Mouse (Mus musculus) cortical plate, adult 2 months (tissue): ENCODE measurements around the gene Gbx2. TPM values are rescaled to one million over a fixed set of nuclear protein-coding genes. Genes with fewer than 3 reads are reported as not detected.

ENCODE experiments used
- H3K27ac ChIP-seq: fragments of 200-500 bp; 2 replicates; pipeline ENCODE4 v1.5.1; 2012; ENCODE audit warnings: low read length, control low read depth, inconsistent platforms; ENCODE audit not compliant: insufficient read depth
- H3K4me1 ChIP-seq: fragments of 200-500 bp; 2 replicates; pipeline ENCODE4 v1.6.1; 2011; ENCODE audit warnings: low read length; ENCODE audit not compliant: control insufficient read depth, insufficient read depth
- H3K4me3 ChIP-seq: fragments of 200-500 bp; 2 replicates; pipeline ENCODE4 v1.5.1; 2011; ENCODE audit warnings: mild to moderate bottlenecking, low read length, control low read depth; ENCODE audit not compliant: insufficient read depth
- CTCF ChIP-seq: fragments of 200-500 bp; IDR thresholded peaks from 2 replicates; pipeline ENCODE4 v1.5.1; 2011; ENCODE audit warnings: mild to moderate bottlenecking, control low read depth, low read length; ENCODE audit not compliant: insufficient read depth; ENCODE audit errors: extremely low read depth
- POLR2A ChIP-seq: fragments of 200-500 bp; IDR thresholded peaks from 2 replicates; pipeline ENCODE4 v1.6.1; 2011; ENCODE audit warnings: mild to moderate bottlenecking, low read length, control low read depth; ENCODE audit not compliant: insufficient read depth; ENCODE audit errors: extremely low read depth
- polyA plus RNA-seq: library from polyadenylated mRNA; depleted of rRNA; stranded (reverse); fragments of >200 nt; gene quantifications from 2 replicates; pipeline ENCODE4 v1.2.3, GENCODE M21; 2012; rRNA removed

The Gbx2 gene
- 0.13 TPM in 1 of 2 replicates, not detected in the other for polyA plus RNA-seq

GRCm38 (mm10) chr1:89931120-89931519 is at the start of gene Gbx2:
TSS of gene Gbx2 (minus strand) at chr1:89931179.
- Histone ChIP-seq H3K27ac (no peak within 1 kb of the TSS), H3K4me1 (no peaks in the 10 kb centered on the region), H3K4me3 (no peak within 1 kb of the TSS)
- TF ChIP-seq POLR2A = no peak
- no peak for TF ChIP-seq CTCF

GRCm38 (mm10) chr1:89977261-89977660 is 46.3 kb upstream of the Gbx2 start:
- TF ChIP-seq CTCF = no peak

GRCm38 (mm10) chr1:89976411-89976810 is 45.4 kb upstream of the Gbx2 start:
- Histone ChIP-seq H3K4me3 (no peak overlapping the region), H3K27ac (no peak overlapping the region), H3K4me1 (no peaks in the 10 kb centered on the region)
- TF ChIP-seq POLR2A = no peak
- TF ChIP-seq CTCF = no peak

More at GRCm38 (mm10) chr1:89977261-89977660, 46.3 kb upstream of the Gbx2 start:
- no peaks in the 10 kb centered on the region for H3K4me1 ChIP-seq
- no peak overlapping the region for H3K27ac ChIP-seq
- no peak overlapping the region for H3K4me3 ChIP-seq

DNA sequence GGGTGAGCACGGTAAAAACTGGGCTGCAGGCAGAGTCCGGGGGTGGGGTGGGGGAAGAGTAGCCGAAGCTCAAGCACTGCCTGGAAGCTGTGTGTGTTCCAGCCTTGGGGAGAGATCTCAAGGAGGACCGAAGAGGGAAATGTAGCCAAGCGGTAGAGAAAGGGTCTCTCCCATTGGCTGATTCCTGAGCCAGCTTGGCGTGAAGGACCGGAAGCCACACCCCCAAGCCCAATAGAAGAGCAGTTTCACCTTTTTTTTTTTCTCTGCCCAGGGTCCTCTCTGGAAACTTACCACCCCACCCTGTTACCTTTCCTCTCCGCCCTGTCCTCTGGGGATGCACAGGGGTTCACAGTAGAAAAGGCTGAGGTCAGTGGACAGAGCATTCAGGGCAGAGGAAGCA is 43.6 kb upstream of the Gbx2 start:
- H3K27ac ChIP-seq = no peak overlapping the region
- TF ChIP-seq CTCF (no peak), POLR2A (no peak)
- no peak overlapping the region for H3K4me3 ChIP-seq
- H3K4me1 ChIP-seq = no peaks in the 10 kb centered on the region

DNA sequence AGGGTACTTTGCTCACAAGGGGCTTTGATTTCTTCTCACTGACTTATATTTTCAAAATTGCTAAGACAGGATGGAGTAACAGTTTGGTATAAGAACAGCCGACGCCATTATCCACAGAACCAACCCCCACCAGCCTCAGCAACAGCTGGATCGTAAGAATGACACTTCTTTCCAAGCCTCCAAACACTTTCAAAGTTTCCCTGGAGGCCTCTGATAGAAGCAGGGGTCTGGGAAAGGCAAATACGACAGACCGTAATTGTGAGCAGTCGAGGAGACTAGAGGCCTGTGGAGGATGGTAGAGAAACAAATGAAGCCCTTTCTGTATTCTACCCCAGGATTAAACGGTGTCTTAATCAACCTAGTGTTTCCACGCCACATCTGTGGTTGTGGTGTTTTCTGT is 40.9 kb upstream of the Gbx2 start:
- Histone ChIP-seq H3K4me3 (no peak overlapping the region), H3K4me1 (no peaks in the 10 kb centered on the region), H3K27ac (no peak overlapping the region)
- no peak for TF ChIP-seq POLR2A
- no peak for TF ChIP-seq CTCF

DNA sequence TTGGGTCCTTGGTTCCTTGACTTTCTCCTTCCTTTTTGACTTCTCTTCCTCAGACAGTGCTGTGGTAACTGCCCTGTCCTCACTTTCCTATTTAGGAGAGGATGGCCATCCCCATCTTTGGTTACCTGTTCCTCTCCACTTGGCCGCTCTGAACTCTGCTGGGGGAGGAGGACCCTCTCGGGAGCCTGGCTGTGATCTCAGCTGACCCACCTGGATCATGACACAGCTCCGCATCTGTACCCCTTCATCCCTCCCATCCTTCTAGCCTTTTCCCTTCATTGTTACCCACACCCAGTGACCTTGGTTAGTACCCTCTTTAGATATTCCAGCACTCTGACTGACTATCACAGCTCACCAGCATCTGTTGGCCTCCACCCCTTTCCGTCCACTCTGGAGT is 38.7 kb upstream of the Gbx2 start:
- TF ChIP-seq POLR2A (no peak), CTCF (no peak)
- H3K4me1 ChIP-seq = no peaks in the 10 kb centered on the region
- no peak overlapping the region for H3K27ac ChIP-seq
- H3K4me3 ChIP-seq = no peak overlapping the region

- H3K27ac ChIP-seq = no peak overlapping the region
- no peak overlapping the region; the same call in 1 of the 2 replicates for H3K4me3 ChIP-seq
- H3K4me1 ChIP-seq = no peaks in the 10 kb centered on the region
- TF ChIP-seq CTCF (no peak), POLR2A (no peak)
Measured at GRCm38 (mm10) chr1:89969072-89969713, 38.2 kb upstream of the Gbx2 start.

DNA sequence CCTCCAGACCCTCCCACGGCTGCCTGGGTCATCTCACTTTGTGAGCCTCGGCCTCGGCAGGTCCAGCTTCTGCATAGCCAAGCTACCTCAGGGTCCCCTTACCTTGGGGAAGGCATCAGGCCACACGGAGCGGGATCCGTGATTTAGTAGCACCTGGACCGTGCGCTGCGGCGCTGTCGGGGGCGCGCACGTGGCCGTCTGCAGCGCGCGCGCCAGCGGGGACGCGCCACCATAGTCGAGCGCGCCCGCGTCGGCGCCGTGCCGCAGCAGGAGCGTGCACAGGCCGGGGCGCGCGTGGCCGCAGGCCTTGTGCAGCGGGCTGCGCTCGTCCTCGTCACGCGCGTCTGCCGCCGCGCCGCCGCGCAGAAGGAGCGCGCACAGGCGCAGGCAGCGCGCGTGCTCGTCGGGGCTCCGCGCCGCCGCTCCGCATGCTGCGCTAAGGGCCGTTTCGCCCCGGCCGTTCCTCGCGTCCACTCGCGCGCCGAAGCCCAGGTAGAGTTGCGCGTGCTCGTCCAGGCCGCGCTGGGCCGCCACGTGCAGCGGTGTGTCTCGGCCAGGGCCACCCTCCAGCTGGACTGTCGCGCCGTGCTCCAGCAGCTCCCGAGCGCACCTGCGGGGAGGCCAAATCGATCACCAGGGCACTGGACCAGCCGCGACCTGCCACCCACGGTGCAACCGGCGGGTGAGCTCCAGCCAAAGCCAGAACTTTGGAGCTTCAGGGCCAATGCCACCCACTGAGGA is 37.3 kb upstream of the Gbx2 start:
- Histone ChIP-seq H3K4me1 (no peaks in the 10 kb centered on the region), H3K4me3 (peak overlapping the region; percentile 46), H3K27ac (no peak overlapping the region)
- no peak for TF ChIP-seq CTCF
- TF ChIP-seq POLR2A = peak; percentile 26; the same call in 1 of the 2 replicates

GRCm38 (mm10) chr1:89967585-89967984 is 36.6 kb upstream of the Gbx2 start:
- Histone ChIP-seq H3K4me3 (peak overlapping the region; percentile 46), H3K4me1 (no peaks in the 10 kb centered on the region), H3K27ac (no peak overlapping the region)
- TF ChIP-seq POLR2A (no peak), CTCF (no peak)

DNA sequence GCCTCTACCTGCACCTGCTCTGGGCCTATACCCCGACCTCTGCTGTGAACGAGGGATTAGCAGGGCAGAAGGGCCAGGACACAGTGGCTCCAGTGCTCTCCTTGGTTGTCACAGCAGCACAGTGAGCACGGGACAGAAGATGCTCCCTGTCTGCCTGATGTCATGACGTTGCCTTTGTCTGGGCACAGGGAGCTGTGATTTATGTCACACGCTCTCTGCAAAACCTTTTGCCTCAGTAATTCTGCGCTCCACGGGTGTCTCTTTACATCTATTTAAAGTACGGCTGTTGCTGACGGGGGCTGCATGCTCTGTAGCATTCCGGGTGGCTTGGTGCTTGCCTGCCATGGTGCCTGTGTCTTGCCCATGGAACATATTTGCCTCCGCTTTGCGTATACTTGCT is 33.4 kb upstream of the Gbx2 start:
- Histone ChIP-seq H3K4me3 (no peak overlapping the region), H3K4me1 (no peaks in the 10 kb centered on the region), H3K27ac (no peak overlapping the region)
- TF ChIP-seq POLR2A (no peak), CTCF (no peak)
